Mouse (Mus musculus) midbrain, postnatal 0 days (tissue): ENCODE data around the gene Gm20696. TPM values are rescaled to one million over a fixed set of nuclear protein-coding genes. Genes with fewer than 3 reads are reported as not detected.

Experiments used
- ATAC-seq: fragments of 200-750 bp; cut with Nextera tagmentation; 2 replicates; pipeline ENCODE4 v1.8.0; 2017; ENCODE audit warnings: moderate number of reproducible peaks, mild to moderate bottlenecking, moderate TSS enrichment, moderate library complexity; ENCODE audit not compliant: low FRiP score
- DNase-seq: peaks from one replicate; pipeline ENCODE4 v3.0.0-alpha.2; 2015; ENCODE audit warnings: low spot score
- H3K27ac ChIP-seq: fragments of 300-500 bp; sonication (generic); 2 replicates; pipeline ENCODE4 v1.5.1; 2014; ENCODE audit warnings: low read depth, mild to moderate bottlenecking, low read length, mixed read lengths
- H3K27me3 ChIP-seq: fragments of 300-500 bp; sonication (generic); 2 replicates; pipeline ENCODE4 v1.6.1; 2014; ENCODE audit warnings: low read length, control low read depth, mixed read lengths; ENCODE audit not compliant: insufficient read depth
- H3K36me3 ChIP-seq: fragments of 300-500 bp; sonication (generic); 2 replicates; pipeline ENCODE4 v1.6.1; 2014; ENCODE audit warnings: low read length, control low read depth, mixed read lengths; ENCODE audit not compliant: insufficient read depth
- H3K4me1 ChIP-seq: fragments of 300-500 bp; sonication (generic); 2 replicates; pipeline ENCODE4 v1.6.1; 2014; ENCODE audit warnings: mild to moderate bottlenecking, control low read depth, antibody characterized with exemption, low read length, mixed read lengths; ENCODE audit not compliant: insufficient read depth
- H3K4me2 ChIP-seq: fragments of 300-500 bp; sonication (generic); 2 replicates; pipeline ENCODE4 v1.6.1; 2014; ENCODE audit warnings: low read depth, mild to moderate bottlenecking, low read length, mixed read lengths; ENCODE audit not compliant: poor library complexity, severe bottlenecking
- H3K4me3 ChIP-seq: fragments of 300-500 bp; sonication (generic); 2 replicates; pipeline ENCODE4 v1.5.1; 2014; ENCODE audit warnings: low read depth, mild to moderate bottlenecking, low read length, moderate library complexity
- H3K9ac ChIP-seq: fragments of 300-500 bp; sonication (generic); replicated peaks from 2 replicates; pipeline ENCODE4 v1.6.1; 2014; ENCODE audit warnings: mild to moderate bottlenecking, low read length, moderate library complexity, mixed read lengths; ENCODE audit not compliant: poor library complexity, severe bottlenecking
- H3K9me3 ChIP-seq: fragments of 300-500 bp; sonication (generic); 2 replicates; pipeline ENCODE4 v1.6.1; 2016; ENCODE audit warnings: low read length, control low read depth
- CTCF ChIP-seq: IDR thresholded peaks from 2 replicates; pipeline ENCODE4 v1.5.1; 2016; ENCODE audit warnings: antibody characterized with exemption, mild to moderate bottlenecking
- WGBS: fragments of 180-500 bp; shearing (Covaris S2); extraction: QIAGEN DNeasy Blood & Tissue Kit; methylation state at CpG from one replicate; pipeline ENCODE4 v1.1.7; 2014; 5-methylcytosine and 5-hydroxymethylcytosine counted together
- polyA plus RNA-seq: library from polyadenylated mRNA; unstranded; fragments of >200 nt; fragmentation: Nextera tagmentation; extraction: Ambion mirVana; gene quantifications from 2 replicates; pipeline ENCODE4 v1.2.1, GENCODE M21; 2015
- total RNA-seq: library from RNA; depleted of rRNA; stranded (reverse); fragments of >200 nt; gene quantifications from 2 replicates; pipeline ENCODE4 v1.2.3, GENCODE M21; 2014

The Gm20696 gene
- total and polyA plus RNA-seq, 2 experiments from 2014 or later, result 1.1 to 2.9 TPM

- no peak for ATAC-seq
- no peak for DNase-seq
- H3K9me3 ChIP-seq, result no peaks in the 10 kb centered on the region
- TF ChIP-seq CTCF, result no peak
- no peak overlapping the region for H3K9ac ChIP-seq
- H3K27me3 ChIP-seq, result no peaks in the 10 kb centered on the region
- no peak overlapping the region for H3K27ac ChIP-seq
- H3K4me3 ChIP-seq, result no peak overlapping the region
- no peaks in the 10 kb centered on the region for H3K36me3 ChIP-seq
- peaks cover 1% of the 10 kb centered on the region; the same call in 1 of the 2 replicates for H3K4me1 ChIP-seq
- WGBS, result 87% methylated on average over 10 of the region's 10 CpGs
- H3K4me2 ChIP-seq, result no peak overlapping the region
Measured at GRCm38 (mm10) chr6:99339986-99340721, 326.4 kb downstream of the Gm20696 start.

- Histone ChIP-seq H3K4me1 (peaks cover 2% of the 10 kb centered on the region; the same call in 1 of the 2 replicates), H3K27me3 (no peaks in the 10 kb centered on the region), H3K9me3 (no peaks in the 10 kb centered on the region), H3K4me3 (no peak overlapping the region), H3K36me3 (no peaks in the 10 kb centered on the region), H3K27ac (no peak overlapping the region), H3K9ac (no peak overlapping the region), H3K4me2 (no peak overlapping the region)
- DNase-seq, result no peak
- ATAC-seq, result no peak
- TF ChIP-seq CTCF, result no peak
- WGBS, result 57% methylated on average over 5 of the region's 5 CpGs
Measured at GRCm38 (mm10) chr6:99339343-99339620, 327.3 kb downstream of the Gm20696 start.

- TF ChIP-seq CTCF, result no peak
- Histone ChIP-seq H3K27me3 (no peaks in the 10 kb centered on the region), H3K4me1 (peaks cover 2% of the 10 kb centered on the region; the same call in 1 of the 2 replicates), H3K27ac (no peak overlapping the region), H3K36me3 (no peaks in the 10 kb centered on the region), H3K4me2 (no peak overlapping the region), H3K9ac (no peak overlapping the region), H3K9me3 (no peaks in the 10 kb centered on the region), H3K4me3 (no peak overlapping the region)
- 67% methylated on average over 9 of the region's 9 CpGs for WGBS
- DNase-seq (no peak), ATAC-seq (no peak)
Measured at GRCm38 (mm10) chr6:99338593-99339342, 327.8 kb downstream of the Gm20696 start.

- Histone ChIP-seq H3K9ac (no peak overlapping the region), H3K4me1 (peaks cover 2% of the 10 kb centered on the region; the same call in 1 of the 2 replicates), H3K4me2 (no peak overlapping the region), H3K36me3 (no peaks in the 10 kb centered on the region), H3K27ac (no peak overlapping the region), H3K9me3 (no peaks in the 10 kb centered on the region), H3K27me3 (no peaks in the 10 kb centered on the region), H3K4me3 (no peak overlapping the region)
- no peak for TF ChIP-seq CTCF
- DNase-seq, result no peak
- no peak for ATAC-seq
- WGBS, result 71% methylated on average over 3 of the region's 3 CpGs
Measured at GRCm38 (mm10) chr6:99338174-99338573, 328.4 kb downstream of the Gm20696 start.

GRCm38 (mm10) chr6:99337575-99337974 lies 329.0 kb downstream of the Gm20696 start:
- no peak for TF ChIP-seq CTCF
- Histone ChIP-seq H3K9me3 (no peaks in the 10 kb centered on the region), H3K4me1 (peaks cover 2% of the 10 kb centered on the region; the same call in 1 of the 2 replicates), H3K4me2 (no peak overlapping the region), H3K36me3 (no peaks in the 10 kb centered on the region), H3K4me3 (no peak overlapping the region), H3K27me3 (no peaks in the 10 kb centered on the region), H3K27ac (no peak overlapping the region), H3K9ac (no peak overlapping the region)
- WGBS, result 78% methylated on average over 6 of the region's 6 CpGs
- DNase-seq, result no peak
- ATAC-seq, result no peak

- TF ChIP-seq CTCF, result no peak
- ATAC-seq (no peak), DNase-seq (no peak)
- no peaks in the 10 kb centered on the region for H3K36me3 ChIP-seq
- H3K4me2 ChIP-seq, result no peak overlapping the region
- H3K9ac ChIP-seq, result no peak overlapping the region
- peaks cover 2% of the 10 kb centered on the region; the same call in 1 of the 2 replicates for H3K4me1 ChIP-seq
- no peak overlapping the region for H3K4me3 ChIP-seq
- no peaks in the 10 kb centered on the region for H3K9me3 ChIP-seq
- whole genome bisulfite sequencing, result 70% methylated on average over 5 of the region's 5 CpGs
- H3K27ac ChIP-seq, result no peak overlapping the region
- no peaks in the 10 kb centered on the region for H3K27me3 ChIP-seq
Measured at GRCm38 (mm10) chr6:99336191-99336590, 330.4 kb downstream of the Gm20696 start.
